Mouse (Mus musculus): ENCODE measurements around the gene 4930432K21Rik. TPM values are rescaled to one million over a fixed set of nuclear protein-coding genes. Genes with fewer than 3 reads are reported as not detected.
A peak's percentile ranks its signal among the peaks of the same experiment; 100 is the strongest.

4930432K21Rik gene
- polyA plus RNA-seq, 1 experiment from 2014 or later = 1.6 TPM

- WGBS = 43% methylated on average over 17 of the region's 17 CpGs
- Histone ChIP-seq H3K27ac (ENCODE audit: low read depth, low read length) (peak overlapping the region; percentile 16; the same call in 1 of the 2 replicates), H3K4me3 (ENCODE audit: low read depth, low read length) (no peak overlapping the region), H3K27me3 (ENCODE audit: control insufficient read depth, insufficient read depth, low read length) (no peaks in the 10 kb centered on the region), H3K36me3 (ENCODE audit: control insufficient read depth, insufficient read depth, low read length) (peaks cover 28% of the 10 kb centered on the region), H3K4me1 (ENCODE audit: control insufficient read depth, insufficient read depth, low read length) (peaks cover 11% of the 10 kb centered on the region; the same call in 1 of the 2 replicates), H3K4me2 (ENCODE audit: low read depth, low read length) (no peak overlapping the region), H3K9me3 (ENCODE audit: control insufficient read depth, low read length) (no peaks in the 10 kb centered on the region), H3K9ac (replicated peaks; ENCODE audit: low read depth, low read length) (0 out of 2 replicates have a peak overlapping the region, but pooled peaks have one; percentile 11)
- no peak; the same call in 1 of the 2 replicates for ATAC-seq (ENCODE audit: low read depth)
Measured at GRCm38 (mm10) chr8:84208381-84209380, 60.9 kb downstream of the 4930432K21Rik start.

GRCm38 (mm10) chr8:84210167-84210791, 62.5 kb downstream of the 4930432K21Rik start:
- 0 out of 2 replicates have a peak overlapping the region, but pooled peaks have one; percentile 0 for H3K4me3 ChIP-seq (ENCODE audit: low read depth, low read length)
- ATAC-seq (ENCODE audit: low read depth) = peak; percentile 56; the same call in 1 of the 2 replicates
- no peak overlapping the region for H3K9ac ChIP-seq (replicated peaks; ENCODE audit: low read depth, low read length)
- no peaks in the 10 kb centered on the region for H3K9me3 ChIP-seq (ENCODE audit: control insufficient read depth, low read length)
- H3K4me1 ChIP-seq (ENCODE audit: control insufficient read depth, insufficient read depth, low read length) = peaks cover 11% of the 10 kb centered on the region; the same call in 1 of the 2 replicates
- WGBS = 56% methylated on average over 34 of the region's 34 CpGs
- peak overlapping the region; percentile 34; the same call in 1 of the 2 replicates for H3K4me2 ChIP-seq (ENCODE audit: low read depth, low read length)
- H3K27me3 ChIP-seq (ENCODE audit: control insufficient read depth, insufficient read depth, low read length) = no peaks in the 10 kb centered on the region
- H3K36me3 ChIP-seq (ENCODE audit: control insufficient read depth, insufficient read depth, low read length) = peaks cover 38% of the 10 kb centered on the region
- no peak overlapping the region for H3K27ac ChIP-seq (ENCODE audit: low read depth, low read length)

GRCm38 (mm10) chr8:84211202-84211601, 63.4 kb downstream of the 4930432K21Rik start:
- no peak for ATAC-seq (ENCODE audit: low read depth)
- Histone ChIP-seq H3K4me1 (ENCODE audit: control insufficient read depth, insufficient read depth, low read length) (peaks cover 11% of the 10 kb centered on the region; the same call in 1 of the 2 replicates), H3K36me3 (ENCODE audit: control insufficient read depth, insufficient read depth, low read length) (peaks cover 47% of the 10 kb centered on the region)

GRCm38 (mm10) chr8:84211881-84212563, 64.2 kb downstream of the 4930432K21Rik start:
- H3K36me3 ChIP-seq (ENCODE audit: control insufficient read depth, insufficient read depth, low read length) = peaks cover 55% of the 10 kb centered on the region
- 94% methylated on average over 31 of the region's 31 CpGs for WGBS
- peaks cover 11% of the 10 kb centered on the region; the same call in 1 of the 2 replicates for H3K4me1 ChIP-seq (ENCODE audit: control insufficient read depth, insufficient read depth, low read length)
- H3K4me2 ChIP-seq (ENCODE audit: low read depth, low read length) = no peak overlapping the region
- H3K9ac ChIP-seq (replicated peaks; ENCODE audit: low read depth, low read length) = no peak overlapping the region
- no peak overlapping the region for H3K27ac ChIP-seq (ENCODE audit: low read depth, low read length)
- H3K9me3 ChIP-seq (ENCODE audit: control insufficient read depth, low read length) = no peaks in the 10 kb centered on the region
- ATAC-seq (ENCODE audit: low read depth) = no peak
- H3K4me3 ChIP-seq (ENCODE audit: low read depth, low read length) = no peak overlapping the region
- no peaks in the 10 kb centered on the region for H3K27me3 ChIP-seq (ENCODE audit: control insufficient read depth, insufficient read depth, low read length)

More at GRCm38 (mm10) chr8:84211202-84211601, 63.4 kb downstream of the 4930432K21Rik start:
- 91% methylated on average over 3 of the region's 3 CpGs for WGBS
- no peaks in the 10 kb centered on the region for H3K9me3 ChIP-seq (ENCODE audit: control insufficient read depth, low read length)
- H3K27ac ChIP-seq (ENCODE audit: low read depth, low read length) = no peak overlapping the region
- no peaks in the 10 kb centered on the region for H3K27me3 ChIP-seq (ENCODE audit: control insufficient read depth, insufficient read depth, low read length)
- H3K4me3 ChIP-seq (ENCODE audit: low read depth, low read length) = no peak overlapping the region
- no peak overlapping the region for H3K4me2 ChIP-seq (ENCODE audit: low read depth, low read length)
- no peak overlapping the region for H3K9ac ChIP-seq (replicated peaks; ENCODE audit: low read depth, low read length)

- Histone ChIP-seq H3K4me2 (ENCODE audit: low read depth, low read length) (no peak overlapping the region), H3K4me1 (ENCODE audit: control insufficient read depth, insufficient read depth, low read length) (peaks cover 8% of the 10 kb centered on the region; the same call in 1 of the 2 replicates), H3K27ac (ENCODE audit: low read depth, low read length) (no peak overlapping the region), H3K36me3 (ENCODE audit: control insufficient read depth, insufficient read depth, low read length) (peaks cover 68% of the 10 kb centered on the region), H3K27me3 (ENCODE audit: control insufficient read depth, insufficient read depth, low read length) (no peaks in the 10 kb centered on the region), H3K9me3 (ENCODE audit: control insufficient read depth, low read length) (no peaks in the 10 kb centered on the region), H3K4me3 (ENCODE audit: low read depth, low read length) (no peak overlapping the region), H3K9ac (replicated peaks; ENCODE audit: low read depth, low read length) (no peak overlapping the region)
- WGBS = 93% methylated on average over 4 of the region's 4 CpGs
- no peak for ATAC-seq (ENCODE audit: low read depth)
Measured at GRCm38 (mm10) chr8:84213277-84213676, 65.5 kb downstream of the 4930432K21Rik start.

- H3K27ac ChIP-seq (ENCODE audit: low read depth, low read length) = no peak overlapping the region
- 96% methylated on average over 11 of the region's 11 CpGs for WGBS
- H3K4me2 ChIP-seq (ENCODE audit: low read depth, low read length) = no peak overlapping the region
- peaks cover 86% of the 10 kb centered on the region for H3K36me3 ChIP-seq (ENCODE audit: control insufficient read depth, insufficient read depth, low read length)
- no peaks in the 10 kb centered on the region for H3K9me3 ChIP-seq (ENCODE audit: control insufficient read depth, low read length)
- no peaks in the 10 kb centered on the region for H3K27me3 ChIP-seq (ENCODE audit: control insufficient read depth, insufficient read depth, low read length)
- no peak for ATAC-seq (ENCODE audit: low read depth)
- no peak overlapping the region for H3K4me3 ChIP-seq (ENCODE audit: low read depth, low read length)
- H3K9ac ChIP-seq (replicated peaks; ENCODE audit: low read depth, low read length) = no peak overlapping the region
- H3K4me1 ChIP-seq (ENCODE audit: control insufficient read depth, insufficient read depth, low read length) = no peaks in the 10 kb centered on the region
Measured at GRCm38 (mm10) chr8:84217206-84217605, 69.4 kb downstream of the 4930432K21Rik start.

- ATAC-seq (ENCODE audit: low read depth) = no peak
- Histone ChIP-seq H3K27ac (ENCODE audit: low read depth, low read length) (no peak overlapping the region), H3K36me3 (ENCODE audit: control insufficient read depth, insufficient read depth, low read length) (peaks cover 86% of the 10 kb centered on the region), H3K4me1 (ENCODE audit: control insufficient read depth, insufficient read depth, low read length) (no peaks in the 10 kb centered on the region), H3K4me3 (ENCODE audit: low read depth, low read length) (no peak overlapping the region), H3K9ac (replicated peaks; ENCODE audit: low read depth, low read length) (no peak overlapping the region), H3K27me3 (ENCODE audit: control insufficient read depth, insufficient read depth, low read length) (no peaks in the 10 kb centered on the region), H3K9me3 (ENCODE audit: control insufficient read depth, low read length) (no peaks in the 10 kb centered on the region), H3K4me2 (ENCODE audit: low read depth, low read length) (no peak overlapping the region)
- WGBS = 95% methylated on average over 5 of the region's 5 CpGs
Measured at GRCm38 (mm10) chr8:84218143-84218542, 70.3 kb downstream of the 4930432K21Rik start.

- Histone ChIP-seq H3K4me2 (ENCODE audit: low read depth, low read length) (no peak overlapping the region), H3K27ac (ENCODE audit: low read depth, low read length) (no peak overlapping the region), H3K27me3 (ENCODE audit: control insufficient read depth, insufficient read depth, low read length) (no peaks in the 10 kb centered on the region), H3K9ac (replicated peaks; ENCODE audit: low read depth, low read length) (no peak overlapping the region), H3K9me3 (ENCODE audit: control insufficient read depth, low read length) (no peaks in the 10 kb centered on the region), H3K4me1 (ENCODE audit: control insufficient read depth, insufficient read depth, low read length) (no peaks in the 10 kb centered on the region), H3K4me3 (ENCODE audit: low read depth, low read length) (no peak overlapping the region), H3K36me3 (ENCODE audit: control insufficient read depth, insufficient read depth, low read length) (peaks cover 91% of the 10 kb centered on the region)
- 94% methylated on average over 7 of the region's 7 CpGs for WGBS
- ATAC-seq (ENCODE audit: low read depth) = no peak
Measured at GRCm38 (mm10) chr8:84220105-84220504, 72.3 kb downstream of the 4930432K21Rik start.

All from neural tube, embryonic 14.5 days (tissue).